Mouse (Mus musculus) forebrain, embryonic 15.5 days (tissue): ENCODE results near the gene Muc13. TPM values are rescaled to one million over a fixed set of nuclear protein-coding genes. Genes with fewer than 3 reads are reported as not detected.

ENCODE experiments used
- ATAC-seq: fragments of 200-750 bp; cut with Nextera tagmentation; replicated peaks from 2 replicates; pipeline ENCODE4 v1.8.0; 2017; ENCODE audit warnings: mild to moderate bottlenecking, moderate TSS enrichment, moderate library complexity
- H3K27ac ChIP-seq: fragments of 300-500 bp; sonication (generic); replicated peaks from 2 replicates; pipeline ENCODE4 v1.5.1; 2015; ENCODE audit warnings: mild to moderate bottlenecking, inconsistent platforms
- H3K27me3 ChIP-seq: fragments of 300-500 bp; sonication (generic); 2 replicates; pipeline ENCODE4 v1.6.1; 2015; ENCODE audit warnings: inconsistent platforms
- H3K36me3 ChIP-seq: fragments of 300-500 bp; sonication (generic); 2 replicates; pipeline ENCODE4 v1.6.1; 2015; ENCODE audit warnings: mild to moderate bottlenecking, inconsistent platforms
- H3K4me1 ChIP-seq: fragments of 300-500 bp; sonication (generic); 2 replicates; pipeline ENCODE4 v1.6.1; 2015; ENCODE audit warnings: inconsistent platforms
- H3K4me2 ChIP-seq: fragments of 300-500 bp; sonication (generic); replicated peaks from 2 replicates; pipeline ENCODE4 v1.6.1; 2015; ENCODE audit warnings: mild to moderate bottlenecking, inconsistent platforms
- H3K4me3 ChIP-seq: fragments of 300-500 bp; sonication (generic); 2 replicates; pipeline ENCODE4 v1.5.1; 2015; ENCODE audit warnings: mild to moderate bottlenecking, inconsistent platforms
- H3K9ac ChIP-seq: fragments of 300-500 bp; sonication (generic); replicated peaks from 2 replicates; pipeline ENCODE4 v1.6.1; 2015; ENCODE audit warnings: mild to moderate bottlenecking, inconsistent platforms
- H3K9me3 ChIP-seq: fragments of 300-500 bp; sonication (generic); 2 replicates; pipeline ENCODE4 v1.6.1; 2016; ENCODE audit warnings: inconsistent platforms
- WGBS: fragments of 180-500 bp; shearing (Covaris S2); methylation state at CpG from one replicate; pipeline ENCODE4 v1.1.7; 2015; ENCODE audit warnings: mixed read lengths; 5-methylcytosine and 5-hydroxymethylcytosine counted together
- polyA plus RNA-seq: library from polyadenylated mRNA; unstranded; fragments of >200 nt; fragmentation: Nextera tagmentation; extraction: Ambion mirVana; gene quantifications from 2 replicates; pipeline ENCODE4 v1.2.1, GENCODE M21; 2015

The Muc13 gene
- polyA plus RNA-seq, 1 experiment from 2014 or later: not detected

DNA sequence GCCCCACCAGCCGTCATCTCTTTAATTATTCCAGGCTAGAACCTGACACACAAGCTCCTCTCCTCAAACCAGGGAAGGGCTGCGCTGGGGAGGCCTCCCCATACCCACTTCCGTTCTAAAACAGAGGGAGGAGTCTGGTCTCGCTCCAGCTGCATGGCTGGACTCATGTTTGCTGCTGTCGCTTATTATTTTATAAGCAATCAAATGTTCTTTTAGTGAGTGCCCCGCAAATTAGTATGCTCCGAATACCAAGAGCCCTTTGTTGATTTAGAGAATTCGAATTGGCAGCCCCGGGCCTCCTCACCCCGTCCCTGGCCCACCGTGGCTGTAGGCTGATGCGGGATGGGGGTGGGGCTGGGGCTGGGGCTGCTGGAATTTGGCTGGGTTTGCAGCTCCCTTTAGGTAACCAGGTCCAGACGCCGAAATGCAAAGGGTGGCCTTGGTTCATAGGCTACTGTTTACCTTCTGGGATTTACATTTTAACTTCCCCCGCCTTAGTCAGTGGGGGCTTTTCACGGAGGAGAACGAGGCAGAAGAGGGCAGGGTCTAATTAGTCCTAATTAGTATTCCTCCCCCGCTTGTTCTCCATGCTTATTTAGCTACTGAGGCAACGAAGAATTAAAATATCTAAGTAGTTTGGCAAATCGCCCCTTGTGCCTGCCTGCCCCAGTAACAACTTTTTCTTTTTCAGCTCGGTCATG lies 39.0 kb downstream of the Muc13 start:
- H3K27me3 ChIP-seq: peaks cover 34% of the 10 kb centered on the region
- H3K9me3 ChIP-seq: no peaks in the 10 kb centered on the region
- peak overlapping the region; percentile 13; the same call in 1 of the 2 replicates for H3K4me3 ChIP-seq
- no peak overlapping the region for H3K9ac ChIP-seq
- 1% methylated on average over 21 of the region's 21 CpGs for WGBS
- peak overlapping the region; percentile 43 for H3K4me2 ChIP-seq
- peak overlapping the region; percentile 63 for H3K27ac ChIP-seq
- H3K4me1 ChIP-seq: peaks cover 45% of the 10 kb centered on the region
- H3K36me3 ChIP-seq: no peaks in the 10 kb centered on the region
- peak; percentile 80 for ATAC-seq

DNA sequence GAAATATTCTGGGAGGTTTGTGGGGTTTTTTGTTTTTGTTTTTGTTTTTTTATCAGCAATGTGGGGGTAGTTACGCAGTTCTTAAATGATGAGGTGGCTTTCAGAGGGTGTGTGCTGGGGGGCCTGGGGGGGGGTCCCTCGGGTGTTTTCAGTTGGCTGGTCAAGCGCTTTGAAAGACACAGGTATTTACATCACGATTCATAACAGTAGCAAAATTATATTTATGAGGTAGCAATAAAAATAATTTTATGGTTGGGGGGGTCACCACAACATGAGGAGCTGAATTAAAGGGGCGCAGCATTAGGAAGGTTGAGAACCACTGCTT lies 39.6 kb downstream of the Muc13 start:
- no peaks in the 10 kb centered on the region for H3K36me3 ChIP-seq
- peaks cover 45% of the 10 kb centered on the region for H3K4me1 ChIP-seq
- peaks cover 34% of the 10 kb centered on the region for H3K27me3 ChIP-seq
- H3K27ac ChIP-seq: peak overlapping the region; percentile 63; the same call in 1 of the 2 replicates
- ATAC-seq: no peak
- H3K9me3 ChIP-seq: no peaks in the 10 kb centered on the region
- 5% methylated on average over 5 of the region's 5 CpGs for WGBS
- H3K4me3 ChIP-seq: no peak overlapping the region
- peak overlapping the region; percentile 43 for H3K4me2 ChIP-seq
- H3K9ac ChIP-seq: no peak overlapping the region

DNA sequence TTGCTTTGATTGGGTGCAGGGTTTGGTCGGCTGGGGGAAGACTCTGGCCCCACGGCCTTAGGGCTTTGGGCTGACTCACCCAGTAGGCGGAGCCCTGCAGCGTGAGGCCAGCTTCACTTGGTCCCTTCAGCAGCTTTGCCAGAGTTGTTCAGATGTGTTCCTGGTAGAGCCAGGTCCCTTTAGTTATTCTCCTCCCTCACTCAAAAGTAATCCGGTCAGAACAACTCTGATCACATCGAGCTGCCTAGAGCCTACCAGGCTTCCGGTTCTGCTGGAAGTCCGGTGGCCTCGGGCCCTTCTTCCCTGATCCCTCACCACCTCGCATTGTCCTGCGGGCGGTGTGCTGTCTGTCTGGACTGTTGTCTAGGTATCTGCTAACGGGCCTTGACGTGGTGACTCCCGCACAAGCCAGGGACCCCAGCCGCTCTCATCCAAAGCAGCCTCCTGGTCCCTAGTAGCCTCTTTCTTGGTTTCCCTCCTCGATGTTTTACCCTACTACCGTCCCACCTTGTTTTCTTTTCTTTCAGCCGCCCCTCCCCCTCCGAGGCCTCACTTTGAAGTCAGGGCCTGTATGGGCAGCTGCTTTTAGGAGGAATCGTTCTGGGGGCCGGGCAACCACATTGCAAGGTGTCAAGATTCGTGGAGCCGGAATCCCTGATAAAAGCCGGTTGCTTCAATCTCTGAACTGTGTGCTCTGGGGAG lies 40.1 kb downstream of the Muc13 start:
- Histone ChIP-seq H3K36me3 (no peaks in the 10 kb centered on the region), H3K4me2 (peak overlapping the region; percentile 43), H3K27me3 (peaks cover 34% of the 10 kb centered on the region), H3K9me3 (no peaks in the 10 kb centered on the region), H3K27ac (peak overlapping the region; percentile 63; the same call in 1 of the 2 replicates), H3K9ac (no peak overlapping the region), H3K4me1 (peaks cover 44% of the 10 kb centered on the region), H3K4me3 (no peak overlapping the region)
- 4% methylated on average over 25 of the region's 25 CpGs for WGBS
- no peak for ATAC-seq

DNA sequence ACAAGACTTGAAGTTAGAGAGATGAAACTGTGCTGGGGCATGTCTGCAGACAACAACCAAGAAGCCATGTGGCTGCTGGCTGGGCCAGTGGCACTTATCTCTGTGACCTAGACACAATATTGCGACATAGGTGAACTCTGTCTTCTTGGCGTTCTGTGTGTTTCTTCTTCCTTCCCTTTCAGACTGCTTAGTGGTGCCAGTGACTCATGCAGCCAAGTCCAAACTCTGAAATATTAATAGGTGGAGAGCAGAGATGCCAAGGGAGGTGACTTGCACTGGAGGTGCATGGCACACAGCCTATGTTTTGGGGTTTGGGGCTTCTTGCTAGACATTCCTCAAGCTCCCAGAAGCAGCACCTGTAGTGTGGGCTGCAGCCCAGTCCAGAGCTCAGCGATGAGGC lies 42.8 kb downstream of the Muc13 start:
- WGBS: 94% methylated on average over 3 of the region's 3 CpGs
- H3K4me3 ChIP-seq: no peak overlapping the region

DNA sequence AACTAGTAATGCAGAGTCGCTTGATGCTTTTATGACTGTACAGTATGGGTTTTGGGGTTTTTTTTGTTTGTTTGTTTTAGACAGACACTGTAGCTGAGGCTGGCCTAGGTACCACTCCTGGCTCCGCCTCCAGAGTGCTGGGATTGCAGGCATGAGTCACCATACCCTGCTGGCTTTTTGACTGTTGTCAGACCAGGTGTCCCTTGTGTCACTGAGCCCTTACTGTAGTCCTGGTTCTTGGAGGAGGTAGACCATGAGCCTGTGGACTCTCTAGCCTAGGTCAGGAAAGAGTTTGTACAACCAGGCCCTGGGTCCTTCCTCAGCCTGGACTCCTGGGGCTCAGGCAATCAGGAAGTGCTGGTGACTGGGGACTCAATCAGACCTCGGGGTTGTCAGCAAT lies 43.4 kb downstream of the Muc13 start:
- no peak overlapping the region for H3K4me2 ChIP-seq

More for the DNA sequence above, 42.8 kb downstream of the Muc13 start:
- no peaks in the 10 kb centered on the region for H3K36me3 ChIP-seq
- H3K9ac ChIP-seq: no peak overlapping the region
- peaks cover 18% of the 10 kb centered on the region; the same call in 1 of the 2 replicates for H3K27me3 ChIP-seq
- no peak for ATAC-seq
- peaks cover 28% of the 10 kb centered on the region for H3K4me1 ChIP-seq
- no peaks in the 10 kb centered on the region for H3K9me3 ChIP-seq
- no peak overlapping the region for H3K27ac ChIP-seq
- H3K4me2 ChIP-seq: no peak overlapping the region

DNA sequence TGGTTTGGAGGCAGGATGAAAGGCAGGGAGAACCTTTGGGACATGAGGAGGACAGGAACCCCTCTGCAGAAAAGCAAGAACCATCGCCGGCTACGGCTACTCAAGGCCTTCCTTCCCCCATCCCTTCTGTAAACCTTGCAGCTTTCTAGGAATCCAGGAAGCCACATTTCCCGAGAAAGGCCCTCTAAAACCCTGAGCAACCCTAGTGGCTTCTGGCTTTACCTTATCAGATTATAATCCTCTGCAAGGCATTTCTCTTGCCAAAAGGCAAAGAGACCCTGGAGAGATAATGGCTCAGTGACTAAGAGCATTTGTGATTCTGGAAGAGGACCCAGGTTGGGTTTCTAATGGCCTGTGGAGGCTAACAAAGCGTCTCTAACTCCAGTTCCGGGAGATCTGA lies 46.8 kb downstream of the Muc13 start:
- 84% methylated on average over 6 of the region's 6 CpGs for WGBS
- Histone ChIP-seq H3K4me2 (no peak overlapping the region), H3K36me3 (no peaks in the 10 kb centered on the region), H3K27ac (no peak overlapping the region), H3K9ac (no peak overlapping the region), H3K4me1 (no peaks in the 10 kb centered on the region), H3K9me3 (no peaks in the 10 kb centered on the region), H3K4me3 (no peak overlapping the region), H3K27me3 (0 out of 2 replicates have a peak, but pooled peaks cover 1% of the 10 kb centered on the region)
- no peak for ATAC-seq

More for the DNA sequence above, 43.4 kb downstream of the Muc13 start:
- no peaks in the 10 kb centered on the region for H3K36me3 ChIP-seq
- H3K27ac ChIP-seq: no peak overlapping the region
- WGBS: 76% methylated on average over 3 of the region's 3 CpGs
- no peak for ATAC-seq
- H3K27me3 ChIP-seq: peaks cover 17% of the 10 kb centered on the region; the same call in 1 of the 2 replicates
- H3K4me3 ChIP-seq: no peak overlapping the region
- H3K4me1 ChIP-seq: peaks cover 25% of the 10 kb centered on the region
- H3K9me3 ChIP-seq: no peaks in the 10 kb centered on the region
- no peak overlapping the region for H3K9ac ChIP-seq

DNA sequence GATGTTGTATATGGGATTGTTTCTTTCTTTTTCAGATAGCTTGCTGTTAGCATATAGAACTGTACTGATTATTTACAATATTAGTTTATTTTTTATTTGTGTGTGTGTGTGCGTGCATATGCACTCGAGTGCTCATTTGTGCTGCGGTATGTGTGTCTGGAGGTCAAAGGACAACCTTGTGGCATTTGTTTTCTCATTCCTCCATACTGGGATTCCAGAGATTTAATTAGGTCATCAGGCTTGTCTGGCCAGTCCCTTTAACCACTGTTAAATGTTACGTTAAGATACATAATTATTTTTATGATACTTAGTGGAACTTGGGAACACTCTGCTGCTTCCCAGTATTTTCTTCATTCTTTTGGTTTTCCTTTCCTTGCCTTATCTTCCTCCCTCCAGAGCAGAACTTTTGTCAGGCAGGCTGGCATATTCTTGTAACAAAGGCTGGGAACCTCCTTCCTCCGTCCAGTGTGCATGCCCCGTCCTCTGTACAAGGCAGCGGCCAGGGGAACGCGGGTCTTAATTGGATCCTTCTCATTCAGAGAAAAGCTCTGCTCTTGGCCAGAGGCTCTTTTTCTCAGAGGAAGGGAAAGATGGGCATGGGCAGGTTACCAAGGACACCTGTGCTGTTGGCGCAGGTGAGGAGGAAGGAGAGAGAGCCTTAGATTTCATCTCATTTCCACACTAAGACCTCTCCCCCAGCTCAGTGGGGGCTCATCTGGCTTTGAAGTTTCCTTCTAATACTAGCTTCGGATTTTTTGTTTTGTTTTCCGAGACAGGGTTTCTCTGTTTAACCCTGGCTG lies 48.4 kb downstream of the Muc13 start:
- Histone ChIP-seq H3K9ac (no peak overlapping the region), H3K27me3 (no peaks in the 10 kb centered on the region), H3K4me2 (no peak overlapping the region), H3K4me1 (no peaks in the 10 kb centered on the region), H3K36me3 (no peaks in the 10 kb centered on the region), H3K9me3 (no peaks in the 10 kb centered on the region), H3K27ac (no peak overlapping the region), H3K4me3 (no peak overlapping the region)
- WGBS: 31% methylated on average over 12 of the region's 12 CpGs
- ATAC-seq: no peak

DNA sequence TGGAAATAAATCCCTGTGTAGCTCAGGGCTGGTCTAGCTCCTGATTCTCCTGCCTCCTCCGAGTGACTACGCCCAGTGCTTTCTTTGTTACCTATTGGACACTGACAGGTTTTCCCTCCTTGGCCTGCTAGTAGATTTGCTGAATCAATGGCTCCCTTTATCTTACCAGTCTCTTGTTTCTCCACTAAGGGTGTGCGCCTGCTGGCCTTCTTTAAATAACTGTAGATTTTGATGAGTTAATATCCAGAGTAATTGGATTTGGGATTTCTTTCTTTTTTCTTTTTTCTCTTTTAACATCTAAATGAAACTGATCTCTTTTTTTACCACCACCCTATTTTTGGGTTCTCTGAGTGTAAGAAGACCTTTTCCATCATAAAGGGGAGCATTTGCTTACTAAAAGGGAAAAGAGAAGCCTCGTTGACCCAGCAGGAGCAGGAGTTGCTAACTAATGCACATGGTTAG lies 50.3 kb downstream of the Muc13 start:
- H3K4me3 ChIP-seq: no peak overlapping the region
- no peak overlapping the region for H3K27ac ChIP-seq
- H3K4me2 ChIP-seq: no peak overlapping the region
- H3K27me3 ChIP-seq: no peaks in the 10 kb centered on the region
- H3K9me3 ChIP-seq: no peaks in the 10 kb centered on the region
- H3K9ac ChIP-seq: no peak overlapping the region
- 28% methylated on average over 4 of the region's 4 CpGs for WGBS
- H3K4me1 ChIP-seq: no peaks in the 10 kb centered on the region
- no peaks in the 10 kb centered on the region for H3K36me3 ChIP-seq
- no peak for ATAC-seq

DNA sequence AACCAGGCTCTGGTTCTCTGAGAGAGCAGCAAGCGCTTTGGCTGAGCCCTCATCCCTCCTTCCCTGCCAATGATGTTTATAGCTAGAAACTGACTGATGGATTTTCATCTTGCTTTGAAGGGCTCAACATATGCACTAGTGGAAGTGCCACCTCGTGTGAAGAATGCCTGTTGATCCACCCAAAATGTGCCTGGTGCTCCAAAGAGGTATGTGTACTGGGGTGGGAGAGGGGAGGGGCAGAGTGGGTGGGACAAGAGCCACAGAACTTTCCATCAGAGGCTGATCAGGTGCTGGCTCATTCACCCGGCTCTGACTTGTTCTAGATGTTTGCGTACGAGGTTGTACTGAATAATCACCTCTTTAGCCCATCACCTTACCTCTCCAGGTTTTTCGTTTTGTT lies 51.0 kb downstream of the Muc13 start:
- Histone ChIP-seq H3K4me3 (no peak overlapping the region), H3K9me3 (no peaks in the 10 kb centered on the region), H3K9ac (no peak overlapping the region), H3K4me1 (no peaks in the 10 kb centered on the region), H3K36me3 (no peaks in the 10 kb centered on the region), H3K4me2 (no peak overlapping the region), H3K27me3 (no peaks in the 10 kb centered on the region), H3K27ac (no peak overlapping the region)
- WGBS: 73% methylated on average over 6 of the region's 6 CpGs
- ATAC-seq: no peak

DNA sequence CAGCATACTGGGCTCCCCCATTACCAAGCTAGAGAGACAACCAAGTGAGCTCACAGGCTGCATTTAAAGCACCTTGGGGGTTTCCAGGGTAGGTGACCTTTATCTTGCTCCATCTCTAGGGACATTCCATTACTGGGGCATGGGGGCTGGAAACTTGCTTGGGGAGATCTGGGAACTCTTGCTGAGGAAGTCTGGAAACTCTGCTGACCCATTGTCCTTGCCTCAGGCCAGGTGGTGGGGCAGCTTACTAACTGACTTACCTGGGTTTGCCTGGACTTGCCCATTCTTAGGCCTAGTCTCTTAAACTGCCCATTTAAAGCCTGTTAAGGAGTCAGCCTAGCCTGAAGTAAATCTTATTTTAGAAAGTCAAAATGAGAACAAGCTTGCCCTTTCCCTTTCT lies 59.4 kb downstream of the Muc13 start:
- Histone ChIP-seq H3K27ac (no peak overlapping the region), H3K4me3 (no peak overlapping the region), H3K9me3 (no peaks in the 10 kb centered on the region), H3K4me2 (no peak overlapping the region), H3K27me3 (no peaks in the 10 kb centered on the region), H3K9ac (no peak overlapping the region), H3K4me1 (no peaks in the 10 kb centered on the region), H3K36me3 (no peaks in the 10 kb centered on the region)
- ATAC-seq: no peak

DNA sequence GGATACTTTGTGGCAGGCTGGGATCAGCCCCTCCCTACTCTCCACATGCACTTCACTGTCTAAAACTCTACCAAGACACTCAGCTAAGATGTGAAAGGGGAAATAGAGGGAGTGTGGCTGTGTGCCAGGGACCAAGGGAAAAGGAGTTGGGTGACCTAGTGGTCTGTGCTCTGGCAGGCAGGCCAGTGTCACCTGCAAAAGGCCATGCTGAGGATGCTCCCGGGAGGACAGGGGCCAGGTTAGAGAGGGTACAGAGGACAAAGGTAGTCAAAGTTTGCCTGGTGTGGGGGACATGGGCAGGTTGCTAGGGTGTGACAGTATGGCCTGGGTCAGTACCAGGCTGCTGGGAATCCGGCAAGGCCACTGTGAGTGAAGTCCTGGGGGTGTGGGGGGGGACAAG lies 64.9 kb downstream of the Muc13 start:
- no peak overlapping the region for H3K27ac ChIP-seq
- no peaks in the 10 kb centered on the region for H3K36me3 ChIP-seq
- WGBS: 91% methylated on average over 2 of the region's 2 CpGs
- H3K27me3 ChIP-seq: no peaks in the 10 kb centered on the region
- no peaks in the 10 kb centered on the region for H3K9me3 ChIP-seq
- ATAC-seq: no peak
- H3K4me3 ChIP-seq: no peak overlapping the region
- H3K4me2 ChIP-seq: no peak overlapping the region
- H3K9ac ChIP-seq: no peak overlapping the region
- H3K4me1 ChIP-seq: peaks cover 13% of the 10 kb centered on the region

DNA sequence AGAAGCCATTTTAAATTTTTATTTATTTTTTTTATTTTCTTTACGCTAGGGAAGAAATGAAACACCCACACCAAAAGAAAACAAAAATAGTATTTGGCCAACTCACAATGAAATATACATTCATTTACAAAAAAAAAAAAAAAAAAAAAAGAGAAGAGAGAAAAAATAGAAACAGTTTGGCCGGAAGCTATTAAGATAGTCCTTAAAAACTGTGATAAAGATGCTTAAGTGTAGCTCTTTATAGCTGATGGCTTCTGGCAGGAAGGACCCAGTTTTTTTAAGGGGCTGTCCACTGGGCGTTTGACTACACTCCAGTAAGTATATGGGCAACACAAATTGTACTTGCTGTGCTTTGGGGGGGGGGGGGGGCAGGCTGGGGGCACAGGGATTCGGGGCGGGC lies 65.5 kb downstream of the Muc13 start:
- no peak overlapping the region for H3K27ac ChIP-seq
- WGBS: 50% methylated on average over 5 of the region's 5 CpGs
- peak; percentile 44; the same call in 1 of the 2 replicates for ATAC-seq
- H3K36me3 ChIP-seq: no peaks in the 10 kb centered on the region
- no peaks in the 10 kb centered on the region for H3K27me3 ChIP-seq
- no peak overlapping the region; the same call in 1 of the 2 replicates for H3K4me2 ChIP-seq
- H3K4me1 ChIP-seq: peaks cover 13% of the 10 kb centered on the region
- H3K4me3 ChIP-seq: no peak overlapping the region
- no peak overlapping the region for H3K9ac ChIP-seq
- H3K9me3 ChIP-seq: no peaks in the 10 kb centered on the region
